Mouse (Mus musculus) heart, embryonic 15.5 days (tissue): ENCODE results near the gene Alk. TPM values are rescaled to one million over a fixed set of nuclear protein-coding genes. Genes with fewer than 3 reads are reported as not detected.

ENCODE experiments used
- ATAC-seq: fragments of 200-750 bp; cut with Nextera tagmentation; replicated peaks from 2 replicates; pipeline ENCODE4 v1.8.0; 2017; ENCODE audit warnings: low read depth, moderate TSS enrichment; ENCODE audit not compliant: insufficient number of reproducible peaks, insufficient read depth, low FRiP score
- H3K27ac ChIP-seq: fragments of 300-500 bp; sonication (generic); 2 replicates; pipeline ENCODE4 v1.5.1; 2015; ENCODE audit warnings: mild to moderate bottlenecking, inconsistent platforms
- H3K27me3 ChIP-seq: fragments of 300-500 bp; sonication (generic); 2 replicates; pipeline ENCODE4 v1.6.1; 2015; ENCODE audit warnings: inconsistent platforms
- H3K36me3 ChIP-seq: fragments of 300-500 bp; sonication (generic); 2 replicates; pipeline ENCODE4 v1.6.1; 2015; ENCODE audit warnings: mild to moderate bottlenecking, inconsistent platforms
- H3K4me1 ChIP-seq: fragments of 300-500 bp; sonication (generic); replicated peaks from 2 replicates; pipeline ENCODE4 v1.6.1; 2015; ENCODE audit warnings: inconsistent platforms
- H3K4me2 ChIP-seq: fragments of 300-500 bp; sonication (generic); 2 replicates; pipeline ENCODE4 v1.6.1; 2015; ENCODE audit warnings: inconsistent platforms, mild to moderate bottlenecking, moderate library complexity
- H3K4me3 ChIP-seq: fragments of 300-500 bp; sonication (generic); 2 replicates; pipeline ENCODE4 v1.5.1; 2015; ENCODE audit warnings: mild to moderate bottlenecking, inconsistent platforms
- H3K9ac ChIP-seq: fragments of 300-500 bp; sonication (generic); 2 replicates; pipeline ENCODE4 v1.6.1; 2015; ENCODE audit warnings: mild to moderate bottlenecking, inconsistent platforms
- H3K9me3 ChIP-seq: fragments of 300-500 bp; sonication (generic); replicated peaks from 2 replicates; pipeline ENCODE4 v1.6.1; 2016; ENCODE audit warnings: inconsistent platforms
- WGBS: fragments of 180-500 bp; shearing (Covaris S2); methylation state at CpG from one replicate; pipeline ENCODE4 v1.1.7; 2015; ENCODE audit warnings: mixed read lengths; 5-methylcytosine and 5-hydroxymethylcytosine counted together
- polyA plus RNA-seq: library from polyadenylated mRNA; unstranded; fragments of >200 nt; fragmentation: Nextera tagmentation; extraction: Ambion mirVana; gene quantifications from 2 replicates; pipeline ENCODE4 v1.2.1, GENCODE M21; 2015

Gene Alk
- polyA plus RNA-seq, 1 experiment from 2014 or later = 0.21 TPM

GRCm38 (mm10) chr17:72012775-72013174, 591.7 kb downstream of the Alk start:
- 78% methylated on average over 9 of the region's 9 CpGs for WGBS
- Histone ChIP-seq H3K4me2 (no peak overlapping the region), H3K4me1 (no peaks in the 10 kb centered on the region), H3K27ac (no peak overlapping the region), H3K36me3 (no peaks in the 10 kb centered on the region), H3K27me3 (no peaks in the 10 kb centered on the region), H3K4me3 (no peak overlapping the region), H3K9me3 (no peaks in the 10 kb centered on the region), H3K9ac (no peak overlapping the region)
- no peak for ATAC-seq

GRCm38 (mm10) chr17:72009836-72010235, 594.6 kb downstream of the Alk start:
- Histone ChIP-seq H3K4me1 (no peaks in the 10 kb centered on the region), H3K36me3 (no peaks in the 10 kb centered on the region), H3K9ac (no peak overlapping the region), H3K27ac (no peak overlapping the region), H3K4me2 (no peak overlapping the region), H3K9me3 (no peaks in the 10 kb centered on the region), H3K4me3 (no peak overlapping the region), H3K27me3 (no peaks in the 10 kb centered on the region)
- ATAC-seq = no peak
- 85% methylated on average over 2 of the region's 2 CpGs for WGBS

- Histone ChIP-seq H3K9me3 (no peaks in the 10 kb centered on the region), H3K4me2 (no peak overlapping the region), H3K36me3 (no peaks in the 10 kb centered on the region), H3K4me1 (no peaks in the 10 kb centered on the region), H3K9ac (no peak overlapping the region), H3K27me3 (no peaks in the 10 kb centered on the region), H3K4me3 (no peak overlapping the region), H3K27ac (no peak overlapping the region)
- 60% methylated on average over 5 of the region's 5 CpGs for WGBS
- ATAC-seq = no peak
Observed at GRCm38 (mm10) chr17:72008389-72008788, 596.0 kb downstream of the Alk start.

- H3K27me3 ChIP-seq = no peaks in the 10 kb centered on the region
- 61% methylated on average over 6 of the region's 6 CpGs for WGBS
- H3K9ac ChIP-seq = no peak overlapping the region
- H3K36me3 ChIP-seq = no peaks in the 10 kb centered on the region
- H3K4me1 ChIP-seq = no peaks in the 10 kb centered on the region
- H3K4me3 ChIP-seq = no peak overlapping the region
- no peak for ATAC-seq
- H3K27ac ChIP-seq = no peak overlapping the region
- no peaks in the 10 kb centered on the region for H3K9me3 ChIP-seq
- no peak overlapping the region for H3K4me2 ChIP-seq
Observed at GRCm38 (mm10) chr17:72005365-72005764, 599.1 kb downstream of the Alk start.

GRCm38 (mm10) chr17:71999527-72000482, 604.6 kb downstream of the Alk start:
- Histone ChIP-seq H3K4me1 (no peaks in the 10 kb centered on the region), H3K4me2 (no peak overlapping the region), H3K4me3 (no peak overlapping the region), H3K27ac (no peak overlapping the region), H3K27me3 (no peaks in the 10 kb centered on the region), H3K36me3 (no peaks in the 10 kb centered on the region), H3K9ac (no peak overlapping the region), H3K9me3 (no peaks in the 10 kb centered on the region)
- ATAC-seq = no peak
- 67% methylated on average over 5 of the region's 5 CpGs for WGBS

GRCm38 (mm10) chr17:71997680-71998079, 606.7 kb downstream of the Alk start:
- Histone ChIP-seq H3K27ac (no peak overlapping the region), H3K9me3 (no peaks in the 10 kb centered on the region), H3K4me3 (no peak overlapping the region), H3K4me2 (no peak overlapping the region), H3K36me3 (no peaks in the 10 kb centered on the region), H3K4me1 (no peaks in the 10 kb centered on the region), H3K27me3 (no peaks in the 10 kb centered on the region), H3K9ac (no peak overlapping the region)
- WGBS = 61% methylated on average over 3 of the region's 3 CpGs
- ATAC-seq = no peak

- Histone ChIP-seq H3K4me1 (no peaks in the 10 kb centered on the region), H3K4me3 (no peak overlapping the region), H3K9ac (no peak overlapping the region), H3K36me3 (no peaks in the 10 kb centered on the region), H3K27me3 (no peaks in the 10 kb centered on the region), H3K4me2 (no peak overlapping the region), H3K27ac (no peak overlapping the region), H3K9me3 (no peaks in the 10 kb centered on the region)
- no peak for ATAC-seq
- WGBS = 75% methylated on average over 3 of the region's 3 CpGs
Observed at GRCm38 (mm10) chr17:71995539-71995938, 608.9 kb downstream of the Alk start.

- Histone ChIP-seq H3K4me2 (no peak overlapping the region), H3K36me3 (no peaks in the 10 kb centered on the region), H3K27ac (no peak overlapping the region), H3K4me1 (no peaks in the 10 kb centered on the region), H3K27me3 (no peaks in the 10 kb centered on the region), H3K9ac (no peak overlapping the region), H3K4me3 (no peak overlapping the region), H3K9me3 (no peaks in the 10 kb centered on the region)
- no peak for ATAC-seq
- WGBS = 86% methylated on average over 1 of the region's 1 CpGs
Observed at GRCm38 (mm10) chr17:71994144-71994543, 610.3 kb downstream of the Alk start.

GRCm38 (mm10) chr17:71993011-71993410, 611.4 kb downstream of the Alk start:
- H3K4me3 ChIP-seq = no peak overlapping the region
- ATAC-seq = no peak
- H3K36me3 ChIP-seq = no peaks in the 10 kb centered on the region
- no peaks in the 10 kb centered on the region for H3K4me1 ChIP-seq
- WGBS = 84% methylated on average over 2 of the region's 2 CpGs
- no peaks in the 10 kb centered on the region for H3K9me3 ChIP-seq
- no peak overlapping the region for H3K4me2 ChIP-seq
- H3K27ac ChIP-seq = no peak overlapping the region
- no peaks in the 10 kb centered on the region for H3K27me3 ChIP-seq
- H3K9ac ChIP-seq = no peak overlapping the region

- Histone ChIP-seq H3K36me3 (no peaks in the 10 kb centered on the region), H3K27me3 (no peaks in the 10 kb centered on the region), H3K27ac (no peak overlapping the region), H3K4me3 (no peak overlapping the region), H3K9ac (no peak overlapping the region), H3K4me1 (0 out of 2 replicates have a peak, but pooled peaks cover 4% of the 10 kb centered on the region), H3K9me3 (no peaks in the 10 kb centered on the region), H3K4me2 (no peak overlapping the region)
- no peak for ATAC-seq
- WGBS = 61% methylated on average over 3 of the region's 3 CpGs
Observed at GRCm38 (mm10) chr17:71991260-71991659, 613.2 kb downstream of the Alk start.

- no peak for ATAC-seq
- Histone ChIP-seq H3K4me3 (no peak overlapping the region), H3K36me3 (no peaks in the 10 kb centered on the region), H3K27ac (no peak overlapping the region), H3K4me1 (0 out of 2 replicates have a peak, but pooled peaks cover 5% of the 10 kb centered on the region), H3K27me3 (no peaks in the 10 kb centered on the region), H3K4me2 (no peak overlapping the region), H3K9ac (no peak overlapping the region), H3K9me3 (no peaks in the 10 kb centered on the region)
- WGBS = 66% methylated on average over 4 of the region's 4 CpGs
Observed at GRCm38 (mm10) chr17:71990176-71990720, 614.2 kb downstream of the Alk start.
